In genomic region chr11:54786858-54787487, GRCm38 (mm10) we compare ENCODE assay signal across 7 mouse cellular contexts. TPM values are rescaled to one million over a fixed set of nuclear protein-coding genes. Genes with fewer than 3 reads are reported as not detected.
DNase-seq lines count a peak whose midpoint lies in the region; ATAC-seq and TF ChIP-seq lines count a peak whose summit lies in the region.

No protein-coding gene starts in this region.

- no peak for TF ChIP-seq CTCF in cortical plate, adult 2 months (IDR thresholded peaks at IDR 0.05; ENCODE audit: extremely low read depth, insufficient read depth, low read length)
- no peak for TF ChIP-seq CTCF in hindbrain, postnatal 0 days (IDR thresholded peaks at IDR 0.05; ENCODE audit: low read depth)

- H3K36me3 ChIP-seq in hindbrain, postnatal 0 days (ENCODE audit: insufficient read depth, low read length), result no peaks in the 10 kb centered on the region
- peaks cover 4% of the 10 kb centered on the region for H3K36me3 ChIP-seq in limb, embryonic 10.5 days
- H3K36me3 ChIP-seq in midbrain, embryonic 11.5 days (ENCODE audit: control insufficient read depth, insufficient read depth, low read length), result no peaks in the 10 kb centered on the region; the same call in 1 of the 2 replicates

- ATAC-seq in activated CD4-positive, CD25-positive, alpha-beta regulatory T cell, adult 4 months, result peak; percentile 48
- peak; percentile 84 for ATAC-seq in hindbrain, postnatal 0 days
- peak; percentile 52 for ATAC-seq in midbrain, embryonic 11.5 days (ENCODE audit: low FRiP score)

- peak overlapping the region; percentile 67 for H3K27ac ChIP-seq in cortical plate, adult 2 months (ENCODE audit: insufficient read depth, low read length)
- H3K27ac ChIP-seq in hindbrain, postnatal 0 days, result peak overlapping the region; percentile 99
- H3K27ac ChIP-seq in limb, embryonic 10.5 days, result peak overlapping the region; percentile 97
- peak overlapping the region; percentile 97 for H3K27ac ChIP-seq in midbrain, embryonic 11.5 days (ENCODE audit: low read depth, low read length)

- peak overlapping the region; percentile 95 for H3K9ac ChIP-seq in hindbrain, postnatal 0 days (replicated peaks; ENCODE audit: low read length)
- H3K9ac ChIP-seq in midbrain, embryonic 11.5 days (ENCODE audit: low read length), result peak overlapping the region; percentile 99

- DNase-seq in gastrocnemius, adult 8-10 months (ENCODE audit: low spot score in 2 of 2), result peak; percentile 11 to 22
- DNase-seq in hindbrain, postnatal 0 days (ENCODE audit: low spot score), result peak; percentile 68
- no peak for DNase-seq in limb, embryonic 10.5 days (ENCODE audit: low spot score)
- peak; percentile 97 for DNase-seq in midbrain, embryonic 11.5 days (ENCODE audit: low spot score, missing footprints)
- peak; percentile 51 for DNase-seq in spleen, adult 12 weeks (ENCODE audit: low spot score)

- no peaks in the 10 kb centered on the region for H3K27me3 ChIP-seq in hindbrain, postnatal 0 days (ENCODE audit: insufficient read depth, low read length)
- no peaks in the 10 kb centered on the region for H3K27me3 ChIP-seq in limb, embryonic 10.5 days (ENCODE audit: low read depth, poor library complexity, severe bottlenecking)
- no peaks in the 10 kb centered on the region for H3K27me3 ChIP-seq in midbrain, embryonic 11.5 days (ENCODE audit: control insufficient read depth, insufficient read depth, low read length)

- H3K4me1 ChIP-seq in cortical plate, adult 2 months (ENCODE audit: control insufficient read depth, insufficient read depth, low read length), result peaks cover 7% of the 10 kb centered on the region
- peaks cover 8% of the 10 kb centered on the region; the same call in 1 of the 2 replicates for H3K4me1 ChIP-seq in hindbrain, postnatal 0 days (ENCODE audit: insufficient read depth, low read length)
- peaks cover 7% of the 10 kb centered on the region for H3K4me1 ChIP-seq in limb, embryonic 10.5 days
- peaks cover 5% of the 10 kb centered on the region for H3K4me1 ChIP-seq in midbrain, embryonic 11.5 days (ENCODE audit: control insufficient read depth, insufficient read depth, low read length)

- no peaks in the 10 kb centered on the region for H3K9me3 ChIP-seq in hindbrain, postnatal 0 days (ENCODE audit: low read length)
- no peaks in the 10 kb centered on the region for H3K9me3 ChIP-seq in limb, embryonic 10.5 days (replicated peaks)
- H3K9me3 ChIP-seq in midbrain, embryonic 11.5 days (ENCODE audit: control insufficient read depth, low read length), result no peaks in the 10 kb centered on the region

- WGBS in hindbrain, postnatal 0 days, result under 1% methylated on average over 54 of the region's 54 CpGs
- WGBS in limb, embryonic 10.5 days, result under 1% methylated on average over 54 of the region's 54 CpGs
- under 1% methylated on average over 54 of the region's 54 CpGs for WGBS in midbrain, embryonic 11.5 days

- peak; percentile 55 for TF ChIP-seq POLR2A in cortical plate, adult 2 months (IDR thresholded peaks at IDR 0.05; ENCODE audit: extremely low read depth, insufficient read depth, low read length)

- H3K4me3 ChIP-seq in cortical plate, adult 2 months (ENCODE audit: insufficient read depth, low read length), result peak overlapping the region; percentile 49
- peak overlapping the region; percentile 97 for H3K4me3 ChIP-seq in hindbrain, postnatal 0 days (ENCODE audit: low read length)
- peak overlapping the region; percentile 80 for H3K4me3 ChIP-seq in limb, embryonic 10.5 days
- H3K4me3 ChIP-seq in midbrain, embryonic 11.5 days (ENCODE audit: low read depth, low read length), result peak overlapping the region; percentile 96

- H3K4me2 ChIP-seq in hindbrain, postnatal 0 days (ENCODE audit: low read depth, low read length), result peak overlapping the region; percentile 76
- peak overlapping the region; percentile 66 for H3K4me2 ChIP-seq in midbrain, embryonic 11.5 days

RNA-seq across cellular contexts. Expression of gene Cdc42se2, which starts 0.5 kb away (rescaled TPM):
- 100 to 1,000 TPM; 286 to 321 TPM for polyA plus RNA-seq in activated CD4-positive, CD25-positive, alpha-beta regulatory T cell, adult 4 months (2017; shearing (Covaris generic))
- polyA plus RNA-seq in cortical plate, adult 2 months (2012; rRNA removed), result 137 and 140 TPM in 2 replicates
- total RNA-seq in gastrocnemius, adult 8-10 months (2022), result 10 to 100 TPM; 13.2 to 20.5 (median 17.6) TPM
- 141 and 144 TPM in 2 replicates for total RNA-seq in hindbrain, postnatal 0 days (2014; rRNA removed)
- polyA plus RNA-seq in hindbrain, postnatal 0 days (2015; fragmentation: Nextera tagmentation; extraction: Ambion mirVana), result 139 TPM in 2 replicates
- 136 and 140 TPM in 2 replicates for polyA plus RNA-seq in limb, embryonic 10.5 days (2016; fragmentation: Nextera tagmentation; extraction: Ambion mirVana)
- polyA plus RNA-seq in midbrain, embryonic 11.5 days (2014; fragmentation: Nextera tagmentation; extraction: Ambion mirVana), result 259 and 281 TPM in 2 replicates
